Mouse (Mus musculus) limb, embryonic 10.5 days (tissue): ENCODE data around the gene Klhdc1. TPM values are rescaled to one million over a fixed set of nuclear protein-coding genes. Genes with fewer than 3 reads are reported as not detected.

Experiments
- DNase-seq: peaks from one replicate; pipeline ENCODE4 v3.0.0-alpha.2; 2017; ENCODE audit warnings: low spot score
- H3K27ac ChIP-seq: fragments of 300-500 bp; sonication (generic); 2 replicates; pipeline ENCODE4 v1.5.1; 2016; ENCODE audit warnings: mild to moderate bottlenecking
- H3K27me3 ChIP-seq: fragments of 300-500 bp; sonication (generic); 2 replicates; pipeline ENCODE4 v1.6.1; 2016; ENCODE audit warnings: low read depth, mild to moderate bottlenecking; ENCODE audit not compliant: poor library complexity, severe bottlenecking
- H3K36me3 ChIP-seq: fragments of 300-500 bp; sonication (generic); 2 replicates; pipeline ENCODE4 v1.6.1; 2016; ENCODE audit warnings: mild to moderate bottlenecking, moderate library complexity
- H3K4me1 ChIP-seq: fragments of 300-500 bp; sonication (generic); 2 replicates; pipeline ENCODE4 v1.6.1; 2016
- H3K4me3 ChIP-seq: fragments of 300-500 bp; sonication (generic); 2 replicates; pipeline ENCODE4 v1.5.1; 2016; ENCODE audit warnings: mild to moderate bottlenecking, moderate library complexity
- H3K9me3 ChIP-seq: fragments of 300-500 bp; sonication (generic); replicated peaks from 2 replicates; pipeline ENCODE4 v1.6.1; 2016; ENCODE audit warnings: mild to moderate bottlenecking
- WGBS: fragments of 180-500 bp; shearing (Covaris S2); methylation state at CpG from one replicate; pipeline ENCODE4 v1.1.7; 2016; 5-methylcytosine and 5-hydroxymethylcytosine counted together
- polyA plus RNA-seq: library from polyadenylated mRNA; unstranded; fragments of >200 nt; fragmentation: Nextera tagmentation; extraction: Ambion mirVana; gene quantifications from 2 replicates; pipeline ENCODE4 v1.2.1, GENCODE M21; 2016

Klhdc1 gene
- polyA plus RNA-seq = 2.5 and 2.6 TPM in 2 replicates

DNA sequence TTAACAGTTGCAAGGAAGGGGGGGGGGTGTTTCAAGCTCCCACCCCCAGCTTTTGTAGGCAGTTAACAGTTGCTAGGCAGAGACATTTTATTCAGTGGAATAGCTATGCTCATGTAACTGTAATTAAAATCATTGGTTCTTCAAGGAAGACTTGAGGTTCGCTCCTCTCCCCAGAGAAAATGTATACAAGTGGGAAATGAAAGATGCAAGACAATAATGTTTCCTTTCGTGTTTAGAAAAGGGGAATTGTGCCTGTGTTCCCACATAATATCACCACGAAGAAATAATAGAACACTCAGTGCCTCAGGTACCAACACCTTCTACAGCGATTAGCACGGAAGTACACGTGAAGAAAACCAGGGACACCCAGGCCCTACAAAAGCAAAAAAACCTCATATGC is at the start of gene Klhdc1:
Gene Klhdc1 (plus strand): TSS at position 301 of the 400 bp plus-strand sequence.
- Histone ChIP-seq H3K27ac (peak within 1 kb of the TSS; percentile 91), H3K4me3 (peak within 1 kb of the TSS; percentile 67), H3K36me3 (no peaks in the 10 kb centered on the region), H3K4me1 (peaks cover 13% of the 10 kb centered on the region), H3K9me3 (no peaks in the 10 kb centered on the region), H3K27me3 (no peaks in the 10 kb centered on the region)
- WGBS = 67% methylated on average over 6 of the region's 6 CpGs
- no peak for DNase-seq

DNA sequence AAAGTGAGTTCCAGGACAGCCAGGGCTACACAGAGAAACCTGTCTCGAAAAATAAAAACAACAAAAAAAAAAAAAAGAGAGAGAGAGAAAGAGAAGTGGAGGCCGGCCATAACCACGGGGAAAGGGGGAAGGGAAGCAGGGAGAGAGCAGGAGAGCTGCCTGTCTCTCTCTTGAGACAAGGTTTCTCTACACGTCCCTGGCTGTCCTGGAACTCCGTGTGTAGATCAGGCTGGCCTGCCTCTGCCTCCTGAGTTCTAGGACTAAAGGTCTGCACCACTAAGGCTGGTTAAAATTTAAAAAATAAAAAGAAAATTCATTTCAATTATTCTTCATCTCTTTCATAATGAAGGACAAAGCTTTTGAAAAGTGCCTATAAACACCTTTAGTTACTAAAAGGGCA is 49.6 kb upstream of the Klhdc1 start:
- H3K36me3 ChIP-seq = peaks cover 57% of the 10 kb centered on the region
- WGBS = 88% methylated on average over 5 of the region's 5 CpGs

DNA sequence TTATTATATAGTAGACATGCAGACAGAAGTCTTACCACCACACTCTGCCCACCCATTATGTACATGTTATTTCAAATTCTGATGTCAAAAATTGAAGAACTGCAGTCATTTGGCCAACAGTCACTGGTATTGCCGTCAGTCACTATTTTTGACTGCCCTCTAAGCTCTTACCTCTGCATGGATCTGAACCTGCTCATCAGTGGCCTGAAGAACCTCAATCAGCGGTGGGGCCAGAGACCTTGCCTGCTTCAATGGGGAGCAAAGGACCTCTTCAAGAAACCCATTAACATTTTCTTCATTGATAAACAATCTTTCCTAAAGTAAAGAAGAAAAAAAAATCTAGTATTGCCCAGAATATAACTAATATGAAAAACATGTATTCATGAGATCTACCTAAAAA is 48.3 kb upstream of the Klhdc1 start:
- WGBS = 95% methylated on average over 2 of the region's 2 CpGs
- Histone ChIP-seq H3K9me3 (no peaks in the 10 kb centered on the region), H3K4me1 (peaks cover 10% of the 10 kb centered on the region; the same call in 1 of the 2 replicates), H3K4me3 (no peak overlapping the region), H3K27me3 (no peaks in the 10 kb centered on the region), H3K27ac (no peak overlapping the region), H3K36me3 (peaks cover 57% of the 10 kb centered on the region)
- DNase-seq = peak; percentile 15

More for the DNA sequence above, 49.6 kb upstream of the Klhdc1 start:
- peak; percentile 24 for DNase-seq
- H3K27ac ChIP-seq = no peak overlapping the region
- H3K4me1 ChIP-seq = peaks cover 10% of the 10 kb centered on the region; the same call in 1 of the 2 replicates
- no peak overlapping the region for H3K4me3 ChIP-seq
- no peaks in the 10 kb centered on the region for H3K9me3 ChIP-seq
- H3K27me3 ChIP-seq = no peaks in the 10 kb centered on the region

DNA sequence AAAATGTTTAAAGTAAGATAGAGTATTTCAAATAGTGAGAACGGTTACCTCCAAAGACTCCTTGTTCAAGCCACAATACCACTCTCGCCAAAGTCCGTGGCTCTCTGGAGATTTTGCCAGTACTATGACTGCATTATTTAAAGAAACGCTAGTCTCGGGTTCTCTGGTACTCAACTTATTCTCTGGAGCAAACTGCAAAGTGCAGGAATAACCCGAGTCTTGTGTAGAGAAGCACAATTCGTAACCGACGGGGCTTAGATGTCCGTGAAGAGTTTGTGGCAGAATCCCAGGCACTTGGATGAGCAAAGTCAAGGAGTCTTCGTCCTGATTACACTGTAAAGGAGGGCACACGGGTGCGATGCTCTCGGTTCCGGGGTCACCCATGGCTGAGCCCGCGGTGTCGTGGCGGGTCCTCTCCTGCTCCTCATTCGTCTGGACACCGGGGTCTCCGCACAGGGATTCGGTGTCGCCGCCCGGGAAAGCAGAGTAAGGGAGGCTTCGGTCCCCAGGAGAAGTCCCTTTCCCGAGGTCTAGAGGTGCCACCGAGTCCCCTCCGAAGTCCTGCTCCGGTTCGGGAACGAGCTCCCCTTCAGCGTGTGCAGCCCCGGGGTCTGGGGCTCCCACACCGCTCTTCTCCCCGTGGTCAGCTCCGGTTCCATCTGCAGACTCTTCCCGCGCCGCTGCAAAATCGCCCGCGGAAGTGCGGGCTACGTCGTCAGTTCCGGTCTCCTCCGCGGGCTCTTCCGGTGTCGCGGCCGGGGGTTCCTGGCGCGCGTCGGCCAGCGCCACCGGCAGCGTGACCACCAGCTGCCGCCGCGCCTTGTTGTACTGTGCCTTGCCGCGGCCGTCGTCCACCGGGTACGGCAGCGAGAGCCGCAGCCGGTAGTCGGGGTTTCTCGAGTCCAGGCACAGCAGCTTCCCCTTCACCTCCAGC is 44.3 kb upstream of the Klhdc1 start, which contains the start of gene Gm49383:
Gene Gm49383 (minus strand): TSS at position 661 of the 934 bp plus-strand sequence.
- peak within 1 kb of the TSS; percentile 82 for H3K4me3 ChIP-seq
- DNase-seq = peak; percentile 84
- WGBS = under 1% methylated on average over 75 of the region's 75 CpGs
- peaks cover 49% of the 10 kb centered on the region for H3K36me3 ChIP-seq
- H3K27me3 ChIP-seq = no peaks in the 10 kb centered on the region
- no peaks in the 10 kb centered on the region for H3K9me3 ChIP-seq
- peaks cover 26% of the 10 kb centered on the region for H3K4me1 ChIP-seq
- peak within 1 kb of the TSS; percentile 93 for H3K27ac ChIP-seq

DNA sequence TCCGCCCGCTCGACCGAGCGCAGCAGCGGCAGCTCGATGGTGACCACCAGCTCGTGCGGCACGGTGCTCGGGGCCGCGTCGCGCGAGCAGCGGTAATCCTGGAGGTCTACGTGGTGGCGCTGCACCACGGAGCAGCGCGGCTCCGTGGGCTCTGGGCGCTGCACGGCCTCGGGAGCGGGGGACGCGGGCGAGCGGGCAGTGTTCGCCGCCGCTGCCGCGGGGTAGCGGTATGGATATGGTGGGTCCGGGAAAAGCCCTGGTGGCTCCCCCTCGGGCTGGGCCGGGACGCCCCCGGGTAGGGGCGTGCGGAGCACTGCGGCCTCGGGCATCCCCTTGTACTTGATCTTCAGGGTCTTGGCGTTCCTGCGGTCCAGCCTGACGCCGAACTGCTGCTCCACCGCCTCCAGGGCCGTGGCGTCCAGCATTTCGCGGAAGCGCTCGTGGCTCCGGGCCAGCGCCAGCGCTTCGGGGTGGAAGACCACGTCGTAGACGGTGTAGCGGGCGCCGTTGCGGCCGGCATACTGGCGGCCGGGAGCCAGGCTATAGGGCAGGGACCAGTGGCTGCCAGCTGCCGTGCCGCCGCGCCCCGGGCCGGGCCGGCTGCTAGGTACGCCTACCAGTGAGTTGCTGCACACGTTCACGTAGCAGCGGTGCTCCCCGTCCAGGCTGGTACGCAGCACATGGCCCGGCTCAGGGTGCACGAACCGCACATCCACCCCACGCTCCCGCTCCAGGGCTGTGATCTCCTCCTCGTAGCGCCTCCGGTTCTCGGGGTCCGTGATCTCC is 43.4 kb upstream of the Klhdc1 start:
- Histone ChIP-seq H3K36me3 (peaks cover 49% of the 10 kb centered on the region), H3K27ac (peak overlapping the region; percentile 93), H3K9me3 (no peaks in the 10 kb centered on the region), H3K4me1 (peaks cover 26% of the 10 kb centered on the region), H3K4me3 (peak overlapping the region; percentile 82), H3K27me3 (no peaks in the 10 kb centered on the region)
- WGBS = under 1% methylated on average over 94 of the region's 94 CpGs
- peak; percentile 69 for DNase-seq

DNA sequence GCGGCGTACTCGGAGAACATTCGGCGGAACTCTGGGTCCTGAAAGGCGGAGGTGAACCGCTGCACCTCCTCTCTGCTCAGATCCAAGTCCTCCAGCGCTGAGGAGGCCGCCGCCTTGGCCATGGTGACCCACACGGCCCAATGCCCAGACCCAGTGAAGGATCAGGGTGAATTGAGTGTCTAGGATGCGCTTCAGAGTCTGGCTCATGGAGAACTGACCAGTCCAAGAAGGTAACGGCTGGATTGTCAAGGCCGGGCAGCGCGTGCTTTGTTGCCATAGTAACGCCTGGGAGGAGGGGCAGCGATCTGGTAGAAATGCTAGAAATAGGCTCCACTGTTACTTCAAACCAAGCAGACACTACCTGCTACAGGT is 42.8 kb upstream of the Klhdc1 start, which contains the start of gene Dnaaf2:
Gene Dnaaf2 (minus strand): TSS at position 266 of the 372 bp plus-strand sequence.
- H3K36me3 ChIP-seq = peaks cover 49% of the 10 kb centered on the region
- H3K4me1 ChIP-seq = peaks cover 26% of the 10 kb centered on the region
- peak within 1 kb of the TSS; percentile 82 for H3K4me3 ChIP-seq
- WGBS = under 1% methylated on average over 18 of the region's 18 CpGs
- peak within 1 kb of the TSS; percentile 93 for H3K27ac ChIP-seq
- H3K9me3 ChIP-seq = no peaks in the 10 kb centered on the region
- no peaks in the 10 kb centered on the region for H3K27me3 ChIP-seq
- peak; percentile 77 for DNase-seq

DNA sequence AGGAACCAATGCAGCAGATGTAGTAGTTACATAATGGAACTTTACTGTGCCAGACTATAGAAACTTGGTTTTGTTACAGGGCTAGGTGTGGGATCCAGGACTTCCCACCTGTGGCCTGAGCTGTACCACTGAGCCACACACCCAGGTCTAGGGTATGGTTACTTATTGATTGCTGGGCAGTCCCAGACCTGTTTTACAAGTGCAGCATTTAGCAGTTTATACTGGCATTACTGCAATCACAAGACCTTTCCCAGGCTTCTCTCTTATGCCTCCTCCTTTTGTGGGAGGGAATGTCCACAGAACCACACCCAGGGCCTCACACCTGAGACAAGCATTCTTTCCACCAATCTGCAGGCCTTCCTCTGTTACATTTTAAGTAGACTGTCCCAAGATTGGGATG is 42.0 kb upstream of the Klhdc1 start:
- Histone ChIP-seq H3K4me3 (no peak overlapping the region), H3K4me1 (peaks cover 26% of the 10 kb centered on the region)

DNA sequence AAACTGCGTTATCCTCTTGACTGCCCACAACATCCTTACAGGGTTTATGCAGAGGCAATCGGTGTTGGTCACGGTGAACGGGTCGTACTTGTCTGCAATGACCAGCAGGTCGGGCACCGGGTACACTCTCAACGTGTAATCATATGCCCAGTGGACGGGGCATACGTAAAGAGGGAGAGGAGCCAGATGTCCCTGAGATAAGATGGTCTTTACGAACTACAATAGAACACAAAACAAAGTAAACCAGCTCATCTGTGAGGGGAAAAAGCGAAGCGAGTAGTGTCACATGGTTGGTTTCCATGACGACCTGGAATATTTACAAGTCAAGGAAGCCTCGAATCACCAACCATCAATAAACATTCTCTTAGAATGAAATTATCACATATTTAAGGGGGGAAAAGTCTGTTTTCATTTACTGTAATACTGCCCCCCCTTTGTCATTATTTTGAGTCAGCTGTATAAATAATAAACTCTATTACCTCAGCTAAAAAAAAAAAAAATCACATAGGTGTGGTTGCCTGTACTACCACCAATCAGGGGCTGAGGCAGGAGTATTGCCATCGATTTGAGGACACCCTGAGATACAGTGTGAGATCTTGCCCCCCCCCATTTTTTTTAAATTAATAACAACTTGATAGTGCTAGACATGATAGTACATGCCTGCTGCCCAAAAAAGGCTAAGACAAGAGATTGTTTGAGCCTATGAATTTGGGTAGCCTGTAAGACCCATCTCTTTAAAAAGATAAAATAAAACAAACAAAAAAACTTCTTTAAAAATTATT is 36.7 kb upstream of the Klhdc1 start, which contains the start of gene Gm49384:
Gene Gm49384 (minus strand): TSS at position 216 of the 782 bp plus-strand sequence.
- Histone ChIP-seq H3K27me3 (no peaks in the 10 kb centered on the region), H3K36me3 (peaks cover 84% of the 10 kb centered on the region), H3K9me3 (no peaks in the 10 kb centered on the region), H3K4me3 (no peak within 1 kb of the TSS), H3K4me1 (no peaks in the 10 kb centered on the region), H3K27ac (no peak within 1 kb of the TSS)
- 91% methylated on average over 16 of the region's 16 CpGs for whole genome bisulfite sequencing
- DNase-seq = no peak

More for the DNA sequence above, 42.0 kb upstream of the Klhdc1 start:
- DNase-seq = no peak
- H3K27ac ChIP-seq = no peak overlapping the region
- H3K27me3 ChIP-seq = no peaks in the 10 kb centered on the region
- no peaks in the 10 kb centered on the region for H3K9me3 ChIP-seq
- peaks cover 52% of the 10 kb centered on the region for H3K36me3 ChIP-seq

DNA sequence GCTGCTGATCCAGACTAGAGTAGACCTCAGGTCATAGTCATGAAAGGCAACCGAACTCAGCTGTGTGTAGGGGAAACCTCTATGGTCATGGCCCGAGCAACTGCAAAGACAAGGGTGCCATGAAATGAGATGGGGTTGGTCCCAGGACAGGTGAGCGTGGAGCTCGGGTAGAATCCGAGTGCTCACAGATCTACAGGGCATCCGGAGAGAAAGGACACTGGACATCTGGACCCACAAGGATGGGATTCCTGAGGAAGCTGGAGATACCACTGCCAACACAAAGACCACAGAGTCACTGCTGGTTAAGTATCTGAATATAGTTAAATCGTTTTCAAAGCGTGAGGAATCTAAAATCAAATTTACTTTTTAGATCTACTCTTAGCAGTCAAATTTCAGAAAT is 33.6 kb upstream of the Klhdc1 start:
- Histone ChIP-seq H3K36me3 (peaks cover 86% of the 10 kb centered on the region), H3K4me1 (no peaks in the 10 kb centered on the region), H3K9me3 (no peaks in the 10 kb centered on the region), H3K27ac (no peak overlapping the region), H3K27me3 (no peaks in the 10 kb centered on the region), H3K4me3 (no peak overlapping the region)
- 96% methylated on average over 8 of the region's 8 CpGs for WGBS
- DNase-seq = no peak

DNA sequence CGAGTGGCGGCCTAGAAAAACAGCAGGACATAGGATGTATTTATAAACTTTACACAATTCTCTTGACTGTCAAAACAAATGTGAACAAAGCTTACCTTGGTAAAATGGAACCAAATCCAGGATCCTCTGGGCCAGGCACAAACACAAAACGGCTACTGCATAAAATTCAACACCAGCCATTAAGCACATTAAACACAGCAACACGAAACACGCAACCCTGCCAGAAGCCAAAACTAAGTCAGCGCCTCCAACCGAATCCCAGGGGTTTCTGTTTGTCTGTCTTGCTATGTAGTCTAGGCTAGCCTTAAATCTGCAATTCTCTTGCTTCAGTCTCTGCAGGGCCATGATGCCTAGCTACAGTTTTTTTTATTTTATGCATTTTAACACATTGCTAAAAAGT is 33.0 kb upstream of the Klhdc1 start:
- Histone ChIP-seq H3K36me3 (peaks cover 86% of the 10 kb centered on the region), H3K4me3 (no peak overlapping the region), H3K4me1 (no peaks in the 10 kb centered on the region), H3K9me3 (no peaks in the 10 kb centered on the region), H3K27ac (no peak overlapping the region), H3K27me3 (no peaks in the 10 kb centered on the region)
- WGBS = 94% methylated on average over 7 of the region's 7 CpGs
- no peak for DNase-seq

DNA sequence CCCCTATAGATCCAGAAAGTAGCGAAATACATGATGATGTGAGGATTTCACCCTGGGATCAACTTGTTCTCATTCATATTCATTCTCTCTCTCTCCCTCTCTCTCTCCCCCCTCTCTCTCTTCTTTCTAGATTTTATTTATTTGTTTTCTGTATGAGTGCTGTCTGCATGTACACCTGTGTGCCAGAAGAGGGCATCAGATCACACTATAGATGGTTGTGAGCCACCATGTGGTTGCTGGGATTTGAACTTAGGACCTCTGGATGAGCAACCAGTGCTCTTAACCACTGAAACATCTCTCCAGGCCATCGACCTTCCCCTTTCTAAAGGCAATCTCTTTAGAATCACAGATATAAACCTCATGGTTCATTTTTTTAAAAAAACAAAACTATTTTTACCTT is 32.5 kb upstream of the Klhdc1 start:
- H3K36me3 ChIP-seq = peaks cover 86% of the 10 kb centered on the region
- no peaks in the 10 kb centered on the region for H3K9me3 ChIP-seq
- WGBS = 90% methylated on average over 2 of the region's 2 CpGs
- H3K4me1 ChIP-seq = no peaks in the 10 kb centered on the region
- no peak overlapping the region for H3K27ac ChIP-seq
- H3K27me3 ChIP-seq = no peaks in the 10 kb centered on the region
- no peak for DNase-seq
- no peak overlapping the region for H3K4me3 ChIP-seq
